Mouse (Mus musculus): ENCODE measurements around the gene Chrm4. TPM values are rescaled to one million over a fixed set of nuclear protein-coding genes. Genes with fewer than 3 reads are reported as not detected.

Gene Chrm4
- not detected for total RNA-seq (2023)

GRCm38 (mm10) chr2:91926949-91927348 lies at the start of gene Chrm4:
Chrm4 (plus strand) TSS chr2:91927249.

GRCm38 (mm10) chr2:91932160-91932711 lies 5.2 kb downstream of the Chrm4 start, which contains the start of gene Mdk:
Mdk (minus strand) TSS chr2:91932297.

GRCm38 (mm10) chr2:91945483-91945882 lies 18.4 kb downstream of the Chrm4 start, which contains the start of gene Gm9821:
Gm9821 (plus strand) TSS chr2:91945703.

GRCm38 (mm10) chr2:91975581-91976541 lies 48.8 kb downstream of the Chrm4 start, which contains the start of gene Dgkz:
Dgkz (minus strand) TSS chr2:91975864.

Other genes with a start within 250 kb of the Chrm4 start
- 10 to 100 TPM; 24.4 to 24.5 TPM for gene Atg13, start 216.7 kb upstream of the Chrm4 start, total RNA-seq (2023)
- 1 to 10 TPM; 3.2 to 3.9 TPM for gene Harbi1, start 216.4 kb upstream of the Chrm4 start, total RNA-seq (2023)
- 10 to 100 TPM; 35.5 to 36.1 TPM for gene Ambra1, start 197.1 kb upstream of the Chrm4 start, total RNA-seq (2023)
- 1 to 10 TPM; 1.4 to 2.1 TPM for gene Mdk, start 5.0 kb downstream of the Chrm4 start, total RNA-seq (2023)
- not detected for gene Gm9821, start 18.5 kb downstream of the Chrm4 start, total RNA-seq (2023)
- gene Dgkz, start 48.6 kb downstream of the Chrm4 start, total RNA-seq (2023), result 100 to 1,000 TPM; 190 to 215 TPM
- gene Creb3l1, start 97.3 kb downstream of the Chrm4 start, total RNA-seq (2023), result 1 to 10 TPM; 3.0 to 3.1 TPM
- 100 to 1,000 TPM; 118 to 135 TPM for gene Phf21a, start 165.9 kb downstream of the Chrm4 start, total RNA-seq (2023)

All from neutrophil, adult 83 days (primary cell).